Mouse (Mus musculus): Measurements from ENCODE around the gene Tenm2. TPM values are rescaled to one million over a fixed set of nuclear protein-coding genes. Genes with fewer than 3 reads are reported as not detected.

Tenm2 gene
- polyA plus RNA-seq, 1 experiment from 2014 or later = 0.95 TPM

DNA sequence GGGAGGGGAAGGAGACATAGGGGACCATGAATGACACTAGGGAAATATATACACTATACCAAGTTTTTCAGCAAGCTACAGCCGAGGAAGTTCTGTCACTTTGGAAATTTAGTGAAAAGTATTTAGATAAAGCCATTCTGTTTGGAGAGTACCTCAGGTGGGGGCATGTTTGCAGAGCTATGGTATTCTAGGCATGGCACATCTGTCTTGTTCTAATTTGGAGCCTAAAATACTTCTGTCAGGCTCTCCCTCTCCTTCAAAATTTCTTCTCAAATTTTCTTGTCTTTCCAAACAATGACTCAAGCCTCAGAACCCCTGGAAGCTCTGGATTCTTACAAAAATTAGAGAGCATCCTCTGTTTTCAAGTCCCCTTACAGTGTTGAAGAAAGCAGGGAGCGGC, 13.0 kb downstream of the Tenm2 start:
- no peak overlapping the region for H3K4me2 ChIP-seq (replicated peaks; ENCODE audit: low read depth, low read length)
- H3K9ac ChIP-seq (ENCODE audit: low read depth, low read length) = no peak overlapping the region
- H3K36me3 ChIP-seq (ENCODE audit: control insufficient read depth, insufficient read depth, low read length) = no peaks in the 10 kb centered on the region
- no peak overlapping the region for H3K27ac ChIP-seq (ENCODE audit: low read depth, low read length)
- ATAC-seq (ENCODE audit: low FRiP score, low TSS enrichment) = no peak
- H3K4me3 ChIP-seq (ENCODE audit: low read length) = no peak overlapping the region
- H3K4me1 ChIP-seq (ENCODE audit: control insufficient read depth, insufficient read depth, low read length) = no peaks in the 10 kb centered on the region
- no peaks in the 10 kb centered on the region for H3K9me3 ChIP-seq (ENCODE audit: control insufficient read depth, low read length)
- 82% methylated on average over 2 of the region's 2 CpGs for WGBS
- H3K27me3 ChIP-seq (ENCODE audit: control insufficient read depth, insufficient read depth, low read length) = no peaks in the 10 kb centered on the region

DNA sequence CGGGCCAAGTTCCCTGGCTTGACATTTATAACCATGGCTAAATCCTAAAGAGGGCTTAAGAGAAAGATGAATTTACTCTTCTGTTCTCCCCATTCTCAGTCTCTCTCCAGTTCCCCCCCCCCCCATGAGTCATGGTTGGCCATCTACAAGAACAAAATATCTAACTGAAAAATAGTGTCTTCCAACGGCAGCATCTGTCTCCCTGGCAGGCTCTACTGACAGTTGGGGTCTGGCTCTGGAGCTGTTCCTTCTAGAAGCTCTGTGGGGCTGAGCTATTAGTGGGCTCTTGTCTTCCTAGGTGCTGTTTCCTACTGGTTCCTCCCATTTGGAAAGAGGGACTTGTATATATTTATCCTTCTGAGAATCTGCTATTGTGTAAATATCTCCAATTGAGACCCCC, 13.7 kb downstream of the Tenm2 start:
- no peak overlapping the region for H3K27ac ChIP-seq (ENCODE audit: low read depth, low read length)
- no peak overlapping the region for H3K4me3 ChIP-seq (ENCODE audit: low read length)
- H3K4me1 ChIP-seq (ENCODE audit: control insufficient read depth, insufficient read depth, low read length) = no peaks in the 10 kb centered on the region
- H3K36me3 ChIP-seq (ENCODE audit: control insufficient read depth, insufficient read depth, low read length) = no peaks in the 10 kb centered on the region
- no peak overlapping the region for H3K4me2 ChIP-seq (replicated peaks; ENCODE audit: low read depth, low read length)
- H3K27me3 ChIP-seq (ENCODE audit: control insufficient read depth, insufficient read depth, low read length) = no peaks in the 10 kb centered on the region
- 91% methylated on average over 2 of the region's 2 CpGs for WGBS
- H3K9ac ChIP-seq (ENCODE audit: low read depth, low read length) = no peak overlapping the region
- H3K9me3 ChIP-seq (ENCODE audit: control insufficient read depth, low read length) = no peaks in the 10 kb centered on the region
- ATAC-seq (ENCODE audit: low FRiP score, low TSS enrichment) = no peak

DNA sequence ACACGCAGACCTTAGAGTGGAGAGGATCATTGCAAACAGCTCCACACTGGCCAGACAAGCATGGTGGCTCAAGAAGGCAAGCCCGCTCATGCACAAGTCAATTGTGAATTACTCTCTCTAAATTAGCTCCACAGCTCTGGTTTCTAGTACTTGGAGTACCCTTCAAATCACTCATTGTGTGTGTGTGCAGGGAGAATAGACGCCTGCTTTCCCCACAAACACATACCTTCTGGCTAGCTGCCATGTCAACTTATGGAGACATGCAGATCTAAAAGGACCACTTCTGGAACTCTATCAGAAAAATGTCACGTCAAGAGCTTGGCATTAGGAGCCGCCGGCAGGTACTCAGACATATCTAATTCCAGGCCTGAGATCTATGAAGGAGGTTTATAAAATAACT, 14.8 kb downstream of the Tenm2 start:
- Histone ChIP-seq H3K4me1 (ENCODE audit: control insufficient read depth, insufficient read depth, low read length) (no peaks in the 10 kb centered on the region), H3K27ac (ENCODE audit: low read depth, low read length) (no peak overlapping the region), H3K9ac (ENCODE audit: low read depth, low read length) (no peak overlapping the region), H3K9me3 (ENCODE audit: control insufficient read depth, low read length) (no peaks in the 10 kb centered on the region), H3K4me2 (replicated peaks; ENCODE audit: low read depth, low read length) (no peak overlapping the region), H3K4me3 (ENCODE audit: low read length) (no peak overlapping the region), H3K36me3 (ENCODE audit: control insufficient read depth, insufficient read depth, low read length) (no peaks in the 10 kb centered on the region), H3K27me3 (ENCODE audit: control insufficient read depth, insufficient read depth, low read length) (no peaks in the 10 kb centered on the region)
- 89% methylated on average over 6 of the region's 6 CpGs for WGBS
- no peak for ATAC-seq (ENCODE audit: low FRiP score, low TSS enrichment)

DNA sequence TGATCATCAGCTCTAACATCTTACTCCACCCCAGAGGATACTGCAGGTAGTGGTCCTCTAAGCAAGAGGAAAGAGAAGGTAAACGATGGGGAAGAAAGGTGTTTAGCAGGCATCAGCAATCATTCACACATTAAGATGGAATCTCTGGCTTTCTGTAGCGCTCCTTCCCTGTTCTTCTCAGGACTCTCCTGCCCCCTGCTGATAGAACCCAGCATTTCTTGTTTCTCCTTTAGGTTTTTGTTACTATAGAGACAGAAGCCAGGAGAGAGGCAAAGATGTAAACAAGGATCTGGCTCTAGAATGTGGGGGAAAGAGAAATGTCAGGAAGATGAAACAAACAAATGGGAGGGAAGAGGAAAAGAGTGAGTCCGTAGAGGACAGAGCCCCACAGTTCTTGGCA, 49.6 kb downstream of the Tenm2 start:
- Histone ChIP-seq H3K36me3 (ENCODE audit: control insufficient read depth, insufficient read depth, low read length) (no peaks in the 10 kb centered on the region), H3K27me3 (ENCODE audit: control insufficient read depth, insufficient read depth, low read length) (no peaks in the 10 kb centered on the region), H3K4me2 (replicated peaks; ENCODE audit: low read depth, low read length) (no peak overlapping the region), H3K4me1 (ENCODE audit: control insufficient read depth, insufficient read depth, low read length) (no peaks in the 10 kb centered on the region), H3K4me3 (ENCODE audit: low read length) (no peak overlapping the region), H3K27ac (ENCODE audit: low read depth, low read length) (no peak overlapping the region), H3K9me3 (ENCODE audit: control insufficient read depth, low read length) (no peaks in the 10 kb centered on the region), H3K9ac (ENCODE audit: low read depth, low read length) (no peak overlapping the region)
- ATAC-seq (ENCODE audit: low FRiP score, low TSS enrichment) = peak; percentile 49; the same call in 1 of the 2 replicates
- WGBS = 7% methylated on average over 3 of the region's 3 CpGs

DNA sequence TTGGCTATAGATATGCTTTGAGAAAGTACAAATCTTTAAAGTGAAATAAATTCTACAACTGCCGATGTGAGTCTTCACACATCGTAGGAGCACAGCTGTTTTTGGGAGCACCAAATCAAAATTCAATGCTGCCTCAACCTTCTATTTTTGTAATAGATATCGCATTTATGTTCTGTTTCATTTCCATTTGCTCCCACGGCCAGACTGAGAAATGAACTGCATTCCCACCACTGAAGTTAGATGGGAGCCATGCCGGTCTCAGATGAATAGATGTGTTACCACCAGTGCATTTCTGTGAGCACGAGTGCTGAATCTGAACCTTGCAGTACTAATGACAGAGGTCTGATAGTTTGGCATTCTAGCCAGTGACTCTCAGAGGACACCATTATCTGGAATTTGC, 58.3 kb downstream of the Tenm2 start:
- Histone ChIP-seq H3K4me1 (ENCODE audit: control insufficient read depth, insufficient read depth, low read length) (no peaks in the 10 kb centered on the region), H3K27ac (ENCODE audit: low read depth, low read length) (no peak overlapping the region), H3K9me3 (ENCODE audit: control insufficient read depth, low read length) (no peaks in the 10 kb centered on the region), H3K36me3 (ENCODE audit: control insufficient read depth, insufficient read depth, low read length) (no peaks in the 10 kb centered on the region), H3K9ac (ENCODE audit: low read depth, low read length) (no peak overlapping the region), H3K4me2 (replicated peaks; ENCODE audit: low read depth, low read length) (no peak overlapping the region), H3K27me3 (ENCODE audit: control insufficient read depth, insufficient read depth, low read length) (no peaks in the 10 kb centered on the region), H3K4me3 (ENCODE audit: low read length) (no peak overlapping the region)
- no peak for ATAC-seq (ENCODE audit: low FRiP score, low TSS enrichment)
- WGBS = 92% methylated on average over 6 of the region's 6 CpGs

DNA sequence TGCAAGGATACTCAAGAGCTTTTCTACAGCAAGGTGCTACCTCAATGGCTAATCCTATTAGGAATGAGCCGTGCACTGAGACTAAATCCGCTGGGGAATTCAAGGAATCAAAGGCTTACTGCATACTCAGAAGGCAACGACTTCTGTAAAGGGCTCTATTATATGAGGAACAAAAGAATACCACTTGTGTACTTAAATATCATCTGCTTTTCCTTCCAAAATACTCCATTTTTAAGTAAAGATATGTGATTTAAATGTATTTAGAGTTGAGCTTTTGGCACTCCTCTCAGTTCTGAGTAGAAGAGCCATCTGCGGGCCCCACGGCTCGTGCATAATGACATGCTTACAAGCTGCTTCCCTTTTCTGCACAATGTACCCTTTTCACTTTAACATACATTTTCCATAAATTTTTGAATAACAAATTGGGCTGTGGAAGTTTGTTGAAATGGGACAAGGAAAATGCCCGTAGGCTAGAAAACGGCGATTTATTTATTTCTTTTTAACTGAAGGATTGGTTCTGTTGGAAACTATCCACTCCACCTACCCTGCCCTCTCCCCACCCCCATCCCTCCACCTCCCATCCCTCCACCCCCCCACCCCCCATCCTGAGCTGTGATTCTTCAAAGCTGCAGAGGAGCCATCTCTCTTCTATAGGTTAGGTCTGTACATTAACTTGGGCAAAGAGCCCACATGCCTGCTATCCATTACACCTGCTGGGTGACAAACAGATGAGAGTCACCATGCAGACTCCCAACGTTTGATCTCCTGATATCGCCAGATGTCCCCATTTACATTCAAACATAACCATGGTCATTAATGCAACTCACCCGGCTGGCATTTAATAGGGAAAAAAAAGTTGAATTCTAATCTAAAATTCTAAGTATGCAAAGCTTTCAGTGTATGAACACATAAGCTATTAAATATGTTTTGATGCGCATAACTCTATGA, 81.6 kb downstream of the Tenm2 start:
- Histone ChIP-seq H3K4me3 (ENCODE audit: low read length) (no peak overlapping the region), H3K4me1 (ENCODE audit: control insufficient read depth, insufficient read depth, low read length) (no peaks in the 10 kb centered on the region), H3K27ac (ENCODE audit: low read depth, low read length) (no peak overlapping the region), H3K4me2 (replicated peaks; ENCODE audit: low read depth, low read length) (no peak overlapping the region), H3K36me3 (ENCODE audit: control insufficient read depth, insufficient read depth, low read length) (no peaks in the 10 kb centered on the region), H3K27me3 (ENCODE audit: control insufficient read depth, insufficient read depth, low read length) (no peaks in the 10 kb centered on the region), H3K9me3 (ENCODE audit: control insufficient read depth, low read length) (no peaks in the 10 kb centered on the region), H3K9ac (ENCODE audit: low read depth, low read length) (no peak overlapping the region)
- ATAC-seq (ENCODE audit: low FRiP score, low TSS enrichment) = no peak
- 58% methylated on average over 13 of the region's 13 CpGs for WGBS

DNA sequence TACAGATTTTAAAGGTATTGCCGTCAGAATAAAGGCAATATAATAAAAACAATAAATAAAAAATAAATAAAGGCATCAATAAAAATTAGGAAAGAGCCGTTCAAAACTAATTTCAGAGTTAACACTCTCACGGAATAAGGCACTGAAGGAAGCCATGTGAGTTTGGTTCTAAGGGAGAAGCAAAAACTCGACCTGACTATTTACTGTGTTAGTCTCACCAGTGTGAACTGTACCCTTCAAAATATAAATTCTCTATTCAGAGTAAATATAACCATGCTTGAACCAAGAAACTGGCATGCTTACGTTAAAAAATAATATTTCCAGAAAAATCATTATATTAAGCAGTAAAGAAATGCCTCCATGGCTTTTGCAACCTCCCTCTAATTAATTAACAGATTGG, 82.4 kb downstream of the Tenm2 start:
- WGBS = 75% methylated on average over 5 of the region's 5 CpGs
- Histone ChIP-seq H3K27me3 (ENCODE audit: control insufficient read depth, insufficient read depth, low read length) (no peaks in the 10 kb centered on the region), H3K9me3 (ENCODE audit: control insufficient read depth, low read length) (no peaks in the 10 kb centered on the region), H3K27ac (ENCODE audit: low read depth, low read length) (no peak overlapping the region), H3K4me2 (replicated peaks; ENCODE audit: low read depth, low read length) (no peak overlapping the region), H3K4me3 (ENCODE audit: low read length) (no peak overlapping the region), H3K9ac (ENCODE audit: low read depth, low read length) (no peak overlapping the region), H3K36me3 (ENCODE audit: control insufficient read depth, insufficient read depth, low read length) (no peaks in the 10 kb centered on the region), H3K4me1 (ENCODE audit: control insufficient read depth, insufficient read depth, low read length) (no peaks in the 10 kb centered on the region)
- ATAC-seq (ENCODE audit: low FRiP score, low TSS enrichment) = no peak

DNA sequence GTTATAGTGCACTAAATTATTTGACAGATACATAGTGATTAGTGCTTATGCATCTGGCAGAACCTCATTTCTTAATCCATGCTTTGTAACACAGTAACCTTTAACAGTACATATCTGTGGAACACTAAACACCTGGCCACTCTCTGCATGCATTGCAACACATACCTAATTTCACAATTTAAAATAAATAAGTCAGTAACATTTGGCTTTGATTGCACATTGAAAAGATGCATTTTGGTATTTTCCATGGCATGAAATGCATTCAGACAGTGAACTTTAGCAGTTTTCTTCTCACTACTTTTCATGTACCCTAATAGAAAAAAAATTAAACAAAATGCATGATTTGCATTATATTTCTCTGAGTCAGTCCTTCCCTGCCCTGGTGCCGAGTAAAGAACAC, 85.8 kb downstream of the Tenm2 start:
- 88% methylated on average over 1 of the region's 1 CpGs for WGBS
- no peak overlapping the region for H3K9ac ChIP-seq (ENCODE audit: low read depth, low read length)
- no peaks in the 10 kb centered on the region for H3K36me3 ChIP-seq (ENCODE audit: control insufficient read depth, insufficient read depth, low read length)
- no peak overlapping the region for H3K4me2 ChIP-seq (replicated peaks; ENCODE audit: low read depth, low read length)
- H3K27me3 ChIP-seq (ENCODE audit: control insufficient read depth, insufficient read depth, low read length) = no peaks in the 10 kb centered on the region
- no peak overlapping the region for H3K27ac ChIP-seq (ENCODE audit: low read depth, low read length)
- no peaks in the 10 kb centered on the region for H3K4me1 ChIP-seq (ENCODE audit: control insufficient read depth, insufficient read depth, low read length)
- no peaks in the 10 kb centered on the region for H3K9me3 ChIP-seq (ENCODE audit: control insufficient read depth, low read length)
- ATAC-seq (ENCODE audit: low FRiP score, low TSS enrichment) = no peak
- H3K4me3 ChIP-seq (ENCODE audit: low read length) = no peak overlapping the region

DNA sequence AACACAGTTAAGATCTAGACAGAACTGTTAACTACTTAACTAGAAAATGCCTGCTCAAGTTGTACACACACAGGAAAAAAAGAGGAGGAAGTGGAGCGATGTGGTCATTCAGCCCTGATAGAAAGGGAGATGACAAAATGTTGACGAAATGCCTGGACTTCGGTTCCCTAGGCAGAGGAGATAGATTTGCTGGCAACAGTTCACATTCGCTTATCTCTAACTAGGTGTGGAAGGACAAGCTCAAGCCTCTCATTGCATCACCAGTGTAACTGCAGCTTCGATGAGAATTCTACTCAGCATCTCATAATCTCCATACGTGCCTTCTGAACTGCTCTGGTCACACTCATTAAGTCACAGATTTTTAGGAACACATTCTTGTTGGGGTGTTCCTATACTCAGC, 91.8 kb downstream of the Tenm2 start:
- ATAC-seq (ENCODE audit: low FRiP score, low TSS enrichment) = no peak
- Histone ChIP-seq H3K9me3 (ENCODE audit: control insufficient read depth, low read length) (no peaks in the 10 kb centered on the region), H3K4me2 (replicated peaks; ENCODE audit: low read depth, low read length) (no peak overlapping the region), H3K27me3 (ENCODE audit: control insufficient read depth, insufficient read depth, low read length) (no peaks in the 10 kb centered on the region), H3K4me1 (ENCODE audit: control insufficient read depth, insufficient read depth, low read length) (no peaks in the 10 kb centered on the region), H3K9ac (ENCODE audit: low read depth, low read length) (no peak overlapping the region), H3K36me3 (ENCODE audit: control insufficient read depth, insufficient read depth, low read length) (no peaks in the 10 kb centered on the region), H3K4me3 (ENCODE audit: low read length) (no peak overlapping the region), H3K27ac (ENCODE audit: low read depth, low read length) (no peak overlapping the region)
- 74% methylated on average over 6 of the region's 6 CpGs for WGBS
